Mouse (Mus musculus): ENCODE measurements around the gene Sbk1. TPM values are rescaled to one million over a fixed set of nuclear protein-coding genes. Genes with fewer than 3 reads are reported as not detected.

Sbk1 gene
- 1.1 and 1.5 TPM in 2 replicates for polyA plus RNA-seq (2015; fragmentation: Nextera tagmentation; extraction: Ambion mirVana)

DNA sequence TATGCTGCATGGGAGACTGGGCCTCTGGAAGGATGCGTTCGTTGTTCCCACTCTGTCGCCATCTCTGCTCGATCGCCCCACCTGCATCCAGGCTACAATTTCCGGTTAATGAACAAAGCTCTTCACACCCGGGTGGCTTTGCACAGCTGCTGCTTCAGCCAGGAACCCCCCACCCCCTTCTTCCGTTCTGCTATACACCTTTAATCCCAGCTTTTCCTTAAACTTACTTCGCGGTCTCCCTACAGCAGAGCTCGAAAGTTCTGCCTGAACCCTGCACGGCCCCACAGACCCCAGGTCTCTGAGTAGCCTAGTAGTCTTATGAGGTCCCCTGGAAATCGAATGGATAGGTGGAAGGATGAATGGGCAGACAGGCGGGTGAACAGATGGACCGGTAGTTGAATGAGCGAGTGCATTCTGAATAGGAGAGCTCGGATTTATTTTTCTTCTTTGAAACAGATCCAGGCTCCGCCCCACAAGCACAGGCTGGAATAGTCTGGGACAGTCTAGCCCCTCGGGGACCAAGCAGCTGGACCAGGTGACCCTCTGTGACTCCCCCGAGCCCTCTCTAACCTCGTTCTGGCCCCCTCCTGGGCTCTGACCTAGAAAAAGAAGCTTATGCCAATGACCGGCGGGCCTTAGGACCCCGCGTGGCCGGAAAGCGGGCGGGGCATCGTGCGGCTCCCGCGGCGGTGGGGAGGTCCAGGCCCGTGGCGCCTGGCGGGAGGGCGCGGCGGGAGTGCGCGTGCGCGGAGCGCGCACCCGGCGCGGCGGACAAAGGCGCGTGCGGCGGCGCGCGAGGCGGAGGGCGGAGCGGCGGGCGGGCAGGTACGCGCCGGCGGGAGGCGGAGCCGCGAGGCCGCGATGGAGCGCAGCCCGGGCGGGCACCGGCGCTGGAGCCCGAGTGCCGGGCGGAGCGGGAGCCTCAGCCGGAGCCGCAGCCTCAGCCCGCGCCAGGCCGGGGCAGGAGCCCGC is at the start of gene Sbk1:
TSS of gene Sbk1 (plus strand) at position 908 of the 972 bp plus-strand sequence.
- Histone ChIP-seq H3K4me2 (ENCODE audit: low read depth, low read length) (peak within 1 kb of the TSS; percentile 91), H3K9me3 (replicated peaks; ENCODE audit: control insufficient read depth, low read length) (no peaks in the 10 kb centered on the region), H3K4me3 (ENCODE audit: low read depth, low read length) (peak within 1 kb of the TSS; percentile 67), H3K4me1 (ENCODE audit: control insufficient read depth, low read depth, low read length) (peaks cover 18% of the 10 kb centered on the region), H3K9ac (ENCODE audit: low read depth, low read length) (peak within 1 kb of the TSS; percentile 70), H3K27ac (ENCODE audit: low read length) (peak within 1 kb of the TSS; percentile 73), H3K36me3 (ENCODE audit: control insufficient read depth, insufficient read depth) (no peaks in the 10 kb centered on the region), H3K27me3 (ENCODE audit: control insufficient read depth, insufficient read depth, low read depth, low read length) (peaks cover 49% of the 10 kb centered on the region)
- ATAC-seq (ENCODE audit: low read depth): peak; percentile 84
- WGBS (ENCODE audit: insufficient replicate concordance): 1% methylated on average over 72 of the region's 85 CpGs

DNA sequence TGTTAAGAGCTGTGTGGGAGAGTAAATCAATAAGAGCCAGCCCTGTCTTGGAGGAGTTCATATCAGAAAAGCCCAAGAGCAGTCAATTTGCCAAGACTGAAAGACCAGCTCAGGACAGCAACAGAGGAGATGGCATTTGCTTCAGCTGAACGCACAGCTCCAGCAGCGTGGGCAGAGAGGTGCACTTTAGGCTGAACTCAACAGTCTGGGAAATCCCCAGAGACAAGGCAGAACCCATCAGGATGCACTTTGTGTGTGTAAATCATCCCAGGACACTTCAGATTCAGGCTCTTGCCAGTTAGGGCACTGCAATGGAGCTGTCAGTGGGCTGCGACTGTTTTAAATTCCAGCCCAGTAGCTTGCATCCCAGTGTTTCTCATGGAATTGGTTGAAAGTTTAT is 49.7 kb upstream of the Sbk1 start:
- no peaks in the 10 kb centered on the region for H3K9me3 ChIP-seq (replicated peaks; ENCODE audit: control insufficient read depth, low read length)
- H3K4me3 ChIP-seq (ENCODE audit: low read depth, low read length): no peak overlapping the region
- H3K9ac ChIP-seq (ENCODE audit: low read depth, low read length): no peak overlapping the region
- no peak overlapping the region for H3K4me2 ChIP-seq (ENCODE audit: low read depth, low read length)
- H3K36me3 ChIP-seq (ENCODE audit: control insufficient read depth, insufficient read depth): no peaks in the 10 kb centered on the region
- ATAC-seq (ENCODE audit: low read depth): no peak
- H3K4me1 ChIP-seq (ENCODE audit: control insufficient read depth, low read depth, low read length): no peaks in the 10 kb centered on the region
- WGBS (ENCODE audit: insufficient replicate concordance): 73% methylated on average over 3 of the region's 3 CpGs
- no peak overlapping the region for H3K27ac ChIP-seq (ENCODE audit: low read length)
- no peaks in the 10 kb centered on the region for H3K27me3 ChIP-seq (ENCODE audit: control insufficient read depth, insufficient read depth, low read depth, low read length)

DNA sequence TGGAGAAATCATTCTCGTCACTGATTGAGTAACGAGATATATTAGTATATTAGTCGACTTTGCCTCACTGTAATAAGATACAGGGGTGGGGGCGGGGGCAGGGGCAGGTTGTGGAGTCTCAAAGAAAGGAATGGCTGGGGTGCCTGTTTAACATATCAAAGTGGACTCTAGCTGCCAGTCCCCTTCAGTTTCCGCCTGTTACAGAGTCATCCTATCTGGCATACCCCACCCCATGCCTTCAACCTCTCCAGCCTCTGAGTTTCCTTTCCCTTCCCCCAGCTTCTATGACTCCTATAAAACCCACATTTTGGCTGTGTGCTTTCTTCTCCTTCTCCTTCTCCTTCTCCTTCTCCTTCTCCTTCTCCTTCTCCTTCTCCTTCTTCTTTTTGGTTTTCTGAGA is 46.3 kb upstream of the Sbk1 start:
- no peaks in the 10 kb centered on the region; the same call in 1 of the 2 replicates for H3K4me1 ChIP-seq (ENCODE audit: control insufficient read depth, low read depth, low read length)
- no peak overlapping the region for H3K4me3 ChIP-seq (ENCODE audit: low read depth, low read length)
- H3K27me3 ChIP-seq (ENCODE audit: control insufficient read depth, insufficient read depth, low read depth, low read length): no peaks in the 10 kb centered on the region
- no peaks in the 10 kb centered on the region for H3K9me3 ChIP-seq (replicated peaks; ENCODE audit: control insufficient read depth, low read length)
- no peak for ATAC-seq (ENCODE audit: low read depth)
- no peaks in the 10 kb centered on the region for H3K36me3 ChIP-seq (ENCODE audit: control insufficient read depth, insufficient read depth)
- no peak overlapping the region for H3K27ac ChIP-seq (ENCODE audit: low read length)
- no peak overlapping the region for H3K4me2 ChIP-seq (ENCODE audit: low read depth, low read length)
- 39% methylated on average over 5 of the region's 5 CpGs for WGBS (ENCODE audit: insufficient replicate concordance)
- no peak overlapping the region for H3K9ac ChIP-seq (ENCODE audit: low read depth, low read length)

DNA sequence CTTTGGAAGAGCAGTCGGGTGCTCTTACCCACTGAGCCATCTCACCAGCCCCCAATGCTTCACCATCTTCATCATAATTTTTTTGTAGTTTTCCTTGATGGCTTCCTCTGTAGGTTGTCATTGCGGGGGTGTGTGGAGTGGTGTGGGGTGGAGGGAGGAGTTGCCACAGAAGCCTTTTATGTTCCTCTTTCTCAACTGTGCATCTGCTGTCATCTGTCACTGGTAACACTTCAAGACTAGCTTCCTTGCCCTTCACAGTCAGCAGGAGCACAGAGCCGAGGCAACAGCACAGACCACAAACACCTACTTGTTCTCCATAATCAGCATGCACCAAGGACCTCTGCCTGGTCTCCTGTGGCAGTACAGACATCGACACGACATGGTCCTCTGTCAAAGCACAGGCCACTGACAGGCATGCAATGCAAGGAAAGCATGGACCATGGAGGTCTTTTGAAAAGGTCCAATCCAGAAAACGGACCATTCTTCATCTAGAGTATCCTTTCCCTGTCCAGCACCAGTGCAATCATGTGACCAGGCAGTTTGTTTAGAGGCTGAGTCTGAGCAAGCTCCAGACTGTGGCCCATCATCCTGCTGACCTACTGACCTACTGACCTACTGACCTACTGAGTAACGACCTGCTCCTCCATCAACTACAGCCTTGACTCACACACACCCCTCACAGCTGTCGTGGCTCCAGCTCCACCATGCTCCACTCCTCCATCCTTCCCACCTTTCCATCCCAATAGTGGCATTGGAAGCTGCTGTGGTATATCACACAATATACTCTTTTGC is 41.9 kb upstream of the Sbk1 start:
- peak; percentile 64 for ATAC-seq (ENCODE audit: low read depth)

GRCm38 (mm10) chr7:126232345-126233071 is 39.9 kb upstream of the Sbk1 start:
- Histone ChIP-seq H3K27me3 (ENCODE audit: control insufficient read depth, insufficient read depth, low read depth, low read length) (no peaks in the 10 kb centered on the region), H3K4me2 (ENCODE audit: low read depth, low read length) (no peak overlapping the region), H3K36me3 (ENCODE audit: control insufficient read depth, insufficient read depth) (no peaks in the 10 kb centered on the region), H3K27ac (ENCODE audit: low read length) (no peak overlapping the region), H3K9ac (ENCODE audit: low read depth, low read length) (no peak overlapping the region), H3K4me3 (ENCODE audit: low read depth, low read length) (no peak overlapping the region), H3K9me3 (replicated peaks; ENCODE audit: control insufficient read depth, low read length) (no peaks in the 10 kb centered on the region), H3K4me1 (ENCODE audit: control insufficient read depth, low read depth, low read length) (peaks cover 2% of the 10 kb centered on the region)
- ATAC-seq (ENCODE audit: low read depth): no peak
- 50% methylated on average over 7 of the region's 8 CpGs for WGBS (ENCODE audit: insufficient replicate concordance)

More for the DNA sequence above, 41.9 kb upstream of the Sbk1 start:
- no peak overlapping the region for H3K27ac ChIP-seq (ENCODE audit: low read length)
- no peaks in the 10 kb centered on the region; the same call in none of the 2 replicates for H3K4me1 ChIP-seq (ENCODE audit: control insufficient read depth, low read depth, low read length)
- 15% methylated on average over 8 of the region's 8 CpGs for WGBS (ENCODE audit: insufficient replicate concordance)
- no peaks in the 10 kb centered on the region for H3K9me3 ChIP-seq (replicated peaks; ENCODE audit: control insufficient read depth, low read length)
- no peak overlapping the region for H3K9ac ChIP-seq (ENCODE audit: low read depth, low read length)
- H3K27me3 ChIP-seq (ENCODE audit: control insufficient read depth, insufficient read depth, low read depth, low read length): no peaks in the 10 kb centered on the region
- no peak overlapping the region for H3K4me3 ChIP-seq (ENCODE audit: low read depth, low read length)
- no peak overlapping the region for H3K4me2 ChIP-seq (ENCODE audit: low read depth, low read length)
- H3K36me3 ChIP-seq (ENCODE audit: control insufficient read depth, insufficient read depth): no peaks in the 10 kb centered on the region

- H3K36me3 ChIP-seq (ENCODE audit: control insufficient read depth, insufficient read depth): no peaks in the 10 kb centered on the region
- WGBS (ENCODE audit: insufficient replicate concordance): 66% methylated on average over 3 of the region's 3 CpGs
These were observed 37.8 kb upstream of the Sbk1 start for GRCm38 (mm10) chr7:126234611-126235010.

GRCm38 (mm10) chr7:126236083-126236793 is 36.2 kb upstream of the Sbk1 start:
- no peak for ATAC-seq (ENCODE audit: low read depth)
- Histone ChIP-seq H3K4me3 (ENCODE audit: low read depth, low read length) (no peak overlapping the region), H3K9me3 (replicated peaks; ENCODE audit: control insufficient read depth, low read length) (no peaks in the 10 kb centered on the region), H3K36me3 (ENCODE audit: control insufficient read depth, insufficient read depth) (no peaks in the 10 kb centered on the region), H3K27me3 (ENCODE audit: control insufficient read depth, insufficient read depth, low read depth, low read length) (no peaks in the 10 kb centered on the region), H3K9ac (ENCODE audit: low read depth, low read length) (no peak overlapping the region), H3K4me1 (ENCODE audit: control insufficient read depth, low read depth, low read length) (peaks cover 2% of the 10 kb centered on the region; the same call in 1 of the 2 replicates), H3K27ac (ENCODE audit: low read length) (no peak overlapping the region), H3K4me2 (ENCODE audit: low read depth, low read length) (no peak overlapping the region)
- WGBS (ENCODE audit: insufficient replicate concordance): 15% methylated on average over 11 of the region's 11 CpGs

More at GRCm38 (mm10) chr7:126234611-126235010, 37.8 kb upstream of the Sbk1 start:
- Histone ChIP-seq H3K4me1 (ENCODE audit: control insufficient read depth, low read depth, low read length) (peaks cover 2% of the 10 kb centered on the region), H3K9me3 (replicated peaks; ENCODE audit: control insufficient read depth, low read length) (no peaks in the 10 kb centered on the region), H3K4me3 (ENCODE audit: low read depth, low read length) (no peak overlapping the region), H3K9ac (ENCODE audit: low read depth, low read length) (no peak overlapping the region), H3K4me2 (ENCODE audit: low read depth, low read length) (no peak overlapping the region), H3K27me3 (ENCODE audit: control insufficient read depth, insufficient read depth, low read depth, low read length) (no peaks in the 10 kb centered on the region), H3K27ac (ENCODE audit: low read length) (no peak overlapping the region; the same call in 1 of the 2 replicates)
- no peak for ATAC-seq (ENCODE audit: low read depth)

DNA sequence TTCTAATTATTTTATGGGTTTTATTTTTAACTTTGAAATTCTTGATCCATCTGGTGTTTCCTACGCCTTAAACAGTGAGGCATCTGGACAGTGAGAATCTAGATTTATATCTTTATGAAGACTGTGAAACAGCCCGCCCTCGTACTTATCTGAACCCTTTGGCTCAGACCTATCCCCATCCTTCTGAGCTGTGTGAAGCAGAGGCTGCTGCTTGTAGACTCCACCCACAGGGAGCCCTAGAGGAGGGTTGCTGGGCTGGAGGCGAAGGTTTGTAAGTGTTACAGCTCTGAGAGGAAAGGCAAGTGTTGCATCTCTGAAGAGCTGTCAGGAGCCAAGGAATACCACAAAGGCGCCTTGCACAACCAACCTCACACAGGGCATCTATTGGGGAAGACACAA is 35.6 kb upstream of the Sbk1 start:
- WGBS (ENCODE audit: insufficient replicate concordance): 28% methylated on average over 5 of the region's 5 CpGs
- Histone ChIP-seq H3K9ac (ENCODE audit: low read depth, low read length) (no peak overlapping the region), H3K36me3 (ENCODE audit: control insufficient read depth, insufficient read depth) (no peaks in the 10 kb centered on the region), H3K27ac (ENCODE audit: low read length) (no peak overlapping the region), H3K4me2 (ENCODE audit: low read depth, low read length) (no peak overlapping the region), H3K9me3 (replicated peaks; ENCODE audit: control insufficient read depth, low read length) (no peaks in the 10 kb centered on the region), H3K4me1 (ENCODE audit: control insufficient read depth, low read depth, low read length) (peaks cover 2% of the 10 kb centered on the region; the same call in 1 of the 2 replicates), H3K4me3 (ENCODE audit: low read depth, low read length) (no peak overlapping the region), H3K27me3 (ENCODE audit: control insufficient read depth, insufficient read depth, low read depth, low read length) (no peaks in the 10 kb centered on the region)
- peak; percentile 47; the same call in 1 of the 2 replicates for ATAC-seq (ENCODE audit: low read depth)

Data from liver, embryonic 16.5 days (tissue).